Mouse (Mus musculus) erythroid progenitor cell, adult 5-6 weeks (primary cell): Measurements from ENCODE around the gene Tet3. TPM values are rescaled to one million over a fixed set of nuclear protein-coding genes. Genes with fewer than 3 reads are reported as not detected.

Source experiments
- ATAC-seq: replicated peaks from 2 replicates; pipeline ENCODE4 v1.8.0; 2016; ENCODE audit warnings: moderate number of reproducible peaks, mild to moderate bottlenecking, moderate TSS enrichment, inconsistent platforms; ENCODE audit not compliant: poor library complexity, low FRiP score, severe bottlenecking
- total RNA-seq, 2 experiments: library from RNA; stranded (forward) in 1 of 2; stranded (reverse) in 1 of 2; fragments of 150-400 nt in 1 of 2; fragments of 186-747, 209-891 nt in 1 of 2; gene quantifications; 2 replicates each; pipeline versions ENCODE4 v1.2.3 to v1.2.4; 2015 to 2017; ENCODE audit warnings: low replicate concordance in 2 of 2

The Tet3 gene
- total RNA-seq, 2 experiments from 2014 or later, result 32.9 to 46.5 TPM

DNA sequence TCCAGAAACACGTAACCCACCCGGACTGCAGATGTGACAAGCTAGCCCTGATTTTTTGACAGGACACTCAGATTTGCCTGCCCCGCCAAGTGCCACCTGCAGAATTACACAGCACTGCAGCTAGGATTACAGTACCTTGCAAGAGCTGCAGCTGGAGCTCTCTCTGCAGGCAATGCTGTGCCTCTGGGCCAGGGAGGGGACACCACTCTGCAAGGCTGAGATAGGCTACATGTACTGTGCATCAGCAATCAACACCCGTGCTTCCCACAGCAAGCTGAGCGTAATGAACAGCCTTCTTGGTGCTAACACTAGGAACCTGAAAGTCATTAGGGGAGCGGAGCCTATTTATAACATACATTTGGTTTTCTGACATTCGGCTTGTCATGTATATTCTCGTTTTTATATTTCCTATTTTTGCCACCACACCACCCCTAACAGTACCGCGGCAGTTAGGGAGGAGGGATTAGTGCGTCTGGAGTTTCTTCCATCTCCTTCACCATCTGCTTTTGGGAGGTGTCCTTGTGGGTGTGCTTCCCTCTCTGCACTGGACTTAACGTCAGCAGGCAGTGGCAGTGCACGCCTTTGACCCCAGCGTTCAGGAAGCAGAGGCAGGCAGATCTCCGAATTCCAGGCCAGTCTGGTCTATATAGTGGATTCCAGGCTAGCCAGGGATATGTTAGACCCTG lies 63.2 kb downstream of the Tet3 start:
- peak; percentile 96 for ATAC-seq

DNA sequence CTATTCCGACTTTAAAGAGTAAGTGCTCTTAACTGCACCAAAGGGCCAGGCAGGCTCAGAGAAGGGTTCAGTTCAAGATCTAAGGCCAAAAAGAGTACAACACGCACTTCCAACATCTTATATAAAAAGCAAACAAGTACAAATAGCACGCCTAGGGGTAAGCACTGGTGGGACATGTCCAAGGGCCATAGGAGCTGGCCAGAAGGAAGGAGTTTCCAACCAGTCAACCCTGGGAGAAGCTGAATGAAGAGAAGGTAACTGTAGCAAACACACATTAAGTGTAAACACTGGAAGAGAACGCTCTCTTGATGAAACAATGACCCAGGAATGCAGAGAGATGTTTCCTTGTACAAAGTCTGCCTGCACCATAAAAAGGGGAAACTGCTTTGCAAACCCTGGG lies 64.8 kb downstream of the Tet3 start:
- no peak for ATAC-seq

DNA sequence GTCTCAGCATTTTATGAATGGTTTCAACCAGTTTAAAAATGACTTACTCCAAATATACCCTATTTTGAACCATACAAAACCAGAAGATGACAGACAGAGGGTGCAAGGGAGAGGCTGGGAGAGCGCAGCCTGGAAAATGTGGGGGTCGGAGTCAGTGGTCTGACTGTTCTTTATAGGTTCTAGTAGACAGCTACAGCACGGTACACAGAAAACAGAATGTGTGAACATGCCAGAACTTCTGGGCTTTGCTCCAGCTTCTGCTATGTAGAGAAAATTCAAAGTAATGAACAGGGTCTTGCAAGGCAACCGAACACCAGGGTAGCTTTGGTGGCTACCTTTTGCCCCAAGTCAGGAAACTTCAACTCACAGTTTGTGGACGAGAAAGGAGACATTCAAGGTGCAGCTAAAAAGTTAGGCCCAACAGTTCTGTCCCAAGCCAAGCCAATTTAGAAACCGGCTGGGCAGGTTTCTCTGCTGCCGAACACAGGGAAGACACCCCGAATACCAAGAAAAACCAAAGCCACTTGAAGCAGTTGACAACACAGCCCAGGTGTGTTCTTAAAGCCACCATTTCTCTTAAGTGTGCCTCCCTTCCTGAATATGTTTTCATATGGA lies 66.6 kb downstream of the Tet3 start:
- no peak for ATAC-seq

DNA sequence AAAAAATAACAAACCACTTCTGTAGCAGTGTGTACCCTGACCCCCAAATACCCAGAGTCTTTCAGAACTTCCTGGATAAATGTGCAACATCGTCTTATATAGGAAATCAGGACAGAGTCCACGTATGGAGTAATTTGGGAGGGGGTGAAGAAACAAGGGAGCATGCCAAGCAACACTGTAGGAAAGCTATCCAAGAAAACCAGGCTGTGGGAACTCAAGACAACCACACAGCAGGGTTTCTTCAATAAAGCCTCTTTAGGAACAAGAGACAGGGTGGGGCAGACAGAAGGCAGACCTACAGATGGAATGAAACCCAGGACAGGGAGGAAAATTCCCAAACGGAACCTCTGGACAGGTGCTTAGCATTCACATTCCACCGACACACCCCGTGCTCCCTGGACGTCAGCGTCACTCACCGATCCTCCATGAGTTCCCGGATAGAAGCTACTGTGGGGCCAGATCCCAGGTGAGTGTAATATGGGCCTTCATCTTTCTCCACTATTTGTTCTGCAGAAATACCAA lies 73.3 kb downstream of the Tet3 start:
- no peak for ATAC-seq

DNA sequence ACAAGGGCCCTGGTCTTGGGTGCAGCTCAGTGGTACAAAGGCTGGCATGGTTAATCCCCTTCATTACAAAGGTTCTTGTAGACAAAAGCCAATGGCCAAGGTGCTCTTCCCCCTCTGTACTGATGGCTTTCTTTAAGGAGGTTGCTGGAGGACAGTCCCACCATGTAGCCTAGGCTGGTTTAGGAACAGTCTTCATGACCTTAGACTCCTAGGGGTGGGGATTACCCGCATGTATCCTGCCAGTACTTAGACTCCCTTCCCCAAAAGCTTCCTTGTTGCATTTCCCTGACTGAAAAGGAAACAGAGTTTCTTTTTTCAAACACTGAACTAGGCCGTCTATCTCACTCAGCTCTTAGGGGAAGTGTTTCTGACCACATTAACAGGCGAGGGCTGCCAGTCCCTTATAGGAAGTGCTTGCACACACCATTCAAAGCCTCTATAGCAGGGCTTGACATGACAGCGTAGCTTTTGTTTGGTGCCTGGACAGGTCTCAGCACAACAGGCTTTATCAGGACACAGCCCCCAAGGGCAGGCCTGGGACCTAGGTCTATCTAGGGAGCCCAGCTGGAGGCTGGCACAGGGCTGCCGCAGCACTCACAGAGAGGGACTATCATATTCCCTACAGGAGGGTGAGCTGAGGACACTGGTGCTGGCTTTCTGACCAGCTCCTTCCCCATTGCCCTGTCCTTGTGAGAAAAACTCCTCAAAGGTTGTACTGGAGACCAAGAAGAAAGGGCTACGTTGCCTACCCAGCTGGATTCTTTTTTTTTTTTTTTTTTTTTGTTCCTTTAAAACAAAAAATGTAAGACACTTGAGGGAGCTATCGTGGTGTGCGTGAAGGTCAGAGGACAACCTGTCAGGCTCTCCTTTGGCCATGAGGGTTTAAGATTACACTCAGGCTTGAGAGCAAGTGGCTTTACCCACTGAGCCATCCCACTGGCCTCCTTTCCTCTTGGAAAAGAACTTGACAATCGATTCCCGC lies 77.1 kb downstream of the Tet3 start:
- peak; percentile 95 for ATAC-seq

DNA sequence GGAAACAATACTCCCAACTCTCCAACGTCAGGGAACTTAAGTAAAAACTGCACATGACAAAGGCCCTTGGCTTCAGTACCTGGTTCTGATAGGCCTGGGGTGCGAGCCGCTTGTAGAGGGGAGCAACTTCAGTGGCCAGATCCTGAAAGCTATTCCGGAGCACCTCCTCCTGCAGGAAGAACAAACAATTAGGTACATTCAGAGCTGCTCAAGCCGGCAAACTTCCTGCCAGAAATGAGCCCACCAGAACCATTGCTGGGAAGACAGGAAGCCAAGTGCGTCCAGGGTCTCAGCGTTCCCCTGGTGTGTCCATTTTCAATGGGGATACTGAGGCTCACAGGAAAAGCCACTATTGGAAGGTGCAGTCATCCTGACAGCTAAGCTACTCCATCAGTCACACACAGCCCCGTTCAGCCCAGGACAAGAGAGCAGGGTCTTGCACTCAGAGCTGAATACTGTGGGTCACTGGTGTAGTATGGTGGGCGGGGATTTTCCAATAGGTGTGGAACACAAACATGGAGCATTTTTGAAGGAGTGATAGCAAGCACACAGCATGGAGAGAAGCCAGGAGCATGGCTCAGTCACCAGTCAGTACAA lies 85.1 kb downstream of the Tet3 start:
- no peak for ATAC-seq

DNA sequence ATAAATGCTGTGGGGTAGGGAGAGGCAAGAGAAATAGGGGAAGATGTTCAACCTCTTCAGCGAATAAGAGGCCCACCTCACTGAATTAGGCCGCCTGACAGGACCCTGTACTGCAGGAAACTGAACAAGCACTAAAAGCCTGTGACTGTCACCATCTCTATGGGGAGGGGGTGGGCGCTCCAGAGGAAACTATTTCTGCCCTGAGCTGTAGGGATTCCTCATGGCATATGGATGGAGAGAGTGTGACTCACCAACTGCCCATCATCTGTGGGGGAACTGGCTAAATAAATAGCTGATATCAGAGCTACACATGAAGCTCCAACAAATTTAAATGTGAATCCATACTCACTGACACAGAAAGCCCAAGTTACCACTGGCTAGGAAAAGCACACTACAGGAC lies 87.5 kb downstream of the Tet3 start:
- no peak for ATAC-seq

DNA sequence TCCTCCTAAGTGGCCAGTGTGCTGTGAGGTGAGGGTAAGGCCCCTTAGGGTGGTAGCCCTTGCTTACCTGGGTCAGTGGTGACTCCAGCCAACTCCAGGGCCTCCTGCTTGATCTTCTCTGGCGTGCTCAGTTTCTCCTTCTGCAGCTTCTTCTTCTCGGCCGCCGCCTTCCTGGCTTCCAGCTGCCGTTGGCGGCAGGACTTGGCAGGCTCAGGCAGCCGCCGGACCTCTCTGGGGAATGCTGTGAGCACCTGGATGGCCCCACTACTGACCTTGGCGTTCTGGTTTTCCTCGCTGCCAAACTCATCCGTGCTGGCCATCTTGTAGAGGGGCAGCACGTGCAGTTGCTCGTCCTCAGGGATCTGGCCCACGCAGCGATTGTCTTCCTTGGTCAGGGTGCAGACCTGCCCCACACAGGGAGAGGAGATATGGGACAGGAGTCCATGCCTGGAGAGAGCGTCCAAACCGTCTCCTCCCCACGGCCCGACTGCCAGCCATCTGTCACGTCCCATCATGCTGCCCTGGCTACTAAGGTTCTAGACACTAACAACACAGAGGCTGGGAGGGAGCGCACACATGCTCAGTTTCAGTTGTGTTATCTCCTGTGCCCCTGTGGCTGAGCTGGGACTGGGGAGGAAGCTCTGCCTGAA lies 88.4 kb downstream of the Tet3 start:
- no peak for ATAC-seq

DNA sequence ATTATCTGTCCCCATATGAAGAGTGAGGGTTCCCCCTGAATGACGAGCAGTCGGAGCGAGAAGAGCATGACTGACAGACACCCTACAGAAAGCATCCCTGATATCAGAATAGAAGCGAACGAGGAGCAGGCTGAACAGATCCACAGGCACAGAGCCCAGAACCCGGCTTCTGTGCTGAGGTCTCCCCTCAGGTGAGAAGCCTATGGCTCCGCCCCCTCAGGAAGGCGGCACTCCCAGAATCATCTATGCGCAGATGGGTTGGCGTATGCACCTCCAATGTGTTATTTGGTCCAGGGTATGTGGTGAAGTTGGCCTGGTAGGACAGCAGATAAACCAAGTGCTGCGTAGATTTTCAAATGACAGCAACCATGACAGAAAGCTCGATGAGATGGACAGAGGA lies 95.8 kb downstream of the Tet3 start:
- ATAC-seq, result no peak

DNA sequence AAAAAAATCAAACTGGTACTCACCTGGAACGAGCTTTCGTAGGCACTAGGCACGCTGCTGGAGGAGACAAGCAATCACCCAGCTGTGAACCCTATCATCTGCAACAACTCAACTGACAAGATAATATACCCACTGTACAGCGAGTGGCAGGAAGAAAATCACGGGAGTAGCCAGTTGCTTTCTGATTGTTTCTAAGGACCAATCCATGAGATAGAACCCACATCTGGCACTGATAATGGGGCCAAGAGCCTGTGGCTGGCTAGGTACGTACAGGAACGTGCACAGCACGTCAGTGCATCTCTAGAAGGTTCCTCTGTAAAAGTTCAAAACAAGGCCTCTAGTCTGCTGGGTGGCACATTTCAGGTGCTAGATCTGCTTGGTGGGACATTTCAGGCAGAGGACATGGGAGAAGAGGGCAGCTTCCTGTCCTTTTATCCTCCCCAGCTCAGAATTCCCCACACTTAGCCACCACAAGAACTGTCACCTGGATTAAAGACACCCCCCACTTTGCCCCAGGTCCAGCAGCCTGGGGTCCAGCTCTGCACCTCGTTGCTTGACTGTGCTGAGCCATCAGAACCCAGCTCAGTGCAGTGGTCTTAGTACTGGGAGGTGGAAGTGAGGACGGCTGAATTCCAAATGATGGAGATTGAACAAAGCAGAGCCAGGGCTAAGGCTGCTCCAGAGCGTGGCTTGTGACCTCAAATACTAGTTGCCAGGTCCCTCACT lies 97.2 kb downstream of the Tet3 start:
- ATAC-seq, result no peak

DNA sequence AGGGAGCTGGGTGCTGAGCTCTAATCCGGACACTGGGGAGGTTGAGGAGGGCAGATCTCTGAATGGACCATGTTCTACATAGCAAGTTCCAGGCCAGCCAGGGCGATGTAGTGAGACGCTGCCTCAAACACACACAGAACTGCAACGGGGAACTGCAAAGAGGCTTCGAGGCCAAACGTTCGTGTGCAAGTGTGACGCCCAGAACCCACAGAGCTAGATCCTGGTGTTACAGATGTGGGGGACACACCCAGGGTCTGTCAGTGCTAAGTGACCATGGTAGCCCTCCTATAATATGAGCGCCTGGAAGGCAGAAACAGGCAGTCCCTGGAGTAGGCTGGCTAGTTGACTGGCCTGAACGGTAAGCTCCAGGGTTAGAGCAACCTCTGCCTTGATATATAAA lies 101.4 kb downstream of the Tet3 start:
- ATAC-seq, result no peak

DNA sequence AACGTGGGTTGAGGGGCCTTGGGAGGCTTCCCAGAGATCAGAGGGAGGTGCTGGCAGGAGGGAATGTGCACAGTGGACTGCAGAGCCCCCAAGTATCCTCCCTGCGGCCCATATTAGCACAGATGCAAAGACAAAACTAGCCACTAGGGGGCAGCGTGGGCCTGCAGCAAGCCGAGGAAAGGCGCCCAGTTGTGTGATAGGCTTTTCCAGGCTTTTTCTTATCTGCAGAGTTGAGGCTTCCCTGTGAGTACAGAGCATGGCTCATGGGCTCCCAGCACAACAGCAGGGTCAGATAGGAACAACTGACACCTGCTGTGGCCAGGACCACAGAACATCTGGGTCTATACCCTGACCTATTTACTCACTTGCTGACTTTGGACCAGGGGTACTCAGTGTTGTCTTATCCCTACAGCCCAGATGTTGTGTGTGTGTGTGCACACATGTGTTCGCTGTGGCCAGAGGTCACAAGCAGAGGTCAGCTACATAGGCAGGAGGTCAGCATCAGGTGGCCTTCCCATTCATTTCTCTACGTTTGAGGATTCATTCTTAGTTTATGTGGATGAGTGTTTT lies 102.2 kb downstream of the Tet3 start:
- peak; percentile 65 for ATAC-seq

DNA sequence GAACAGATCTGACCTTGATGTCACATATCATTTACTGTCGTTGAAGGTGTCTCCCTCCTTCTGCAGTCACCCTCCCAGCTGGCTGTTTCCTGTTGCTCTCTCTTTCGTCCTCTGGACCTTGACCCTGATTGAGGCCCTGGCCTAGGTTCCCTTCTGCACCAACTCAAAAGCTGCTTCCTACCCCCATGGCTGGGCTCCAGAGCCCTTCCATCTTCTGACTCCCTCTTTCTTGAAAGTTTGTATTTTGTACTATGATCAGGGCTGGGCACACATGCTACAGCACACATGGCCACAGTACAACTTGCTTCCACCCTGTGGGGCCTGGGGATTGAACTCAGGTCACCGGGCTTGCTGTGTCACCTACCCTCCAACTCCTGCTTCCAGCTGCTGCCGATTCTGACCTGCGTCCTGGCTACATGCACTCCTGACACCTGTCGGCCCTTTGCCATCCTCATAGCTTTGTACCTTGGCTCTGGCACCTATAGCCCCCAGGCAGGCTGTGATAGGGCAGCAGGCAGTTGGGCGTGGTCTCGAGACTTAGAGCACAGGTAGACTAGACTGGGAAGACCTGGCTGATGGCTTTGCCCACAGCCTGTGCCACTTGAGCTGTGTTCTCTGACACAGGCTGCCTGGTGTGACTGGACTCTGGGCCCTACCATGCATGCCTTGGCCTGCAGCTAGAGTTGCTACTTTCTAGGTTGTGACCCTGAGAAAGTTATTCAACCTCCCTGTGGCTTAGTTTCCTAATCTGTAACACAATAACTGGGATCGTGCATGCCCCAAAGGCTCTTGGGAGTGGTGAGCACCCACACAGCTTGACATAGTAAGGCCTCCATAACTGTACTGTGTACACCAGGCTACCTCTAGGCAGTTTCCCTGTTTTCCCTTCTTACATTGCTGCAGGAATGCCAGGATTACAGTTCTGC lies 103.8 kb downstream of the Tet3 start:
- no peak for ATAC-seq

DNA sequence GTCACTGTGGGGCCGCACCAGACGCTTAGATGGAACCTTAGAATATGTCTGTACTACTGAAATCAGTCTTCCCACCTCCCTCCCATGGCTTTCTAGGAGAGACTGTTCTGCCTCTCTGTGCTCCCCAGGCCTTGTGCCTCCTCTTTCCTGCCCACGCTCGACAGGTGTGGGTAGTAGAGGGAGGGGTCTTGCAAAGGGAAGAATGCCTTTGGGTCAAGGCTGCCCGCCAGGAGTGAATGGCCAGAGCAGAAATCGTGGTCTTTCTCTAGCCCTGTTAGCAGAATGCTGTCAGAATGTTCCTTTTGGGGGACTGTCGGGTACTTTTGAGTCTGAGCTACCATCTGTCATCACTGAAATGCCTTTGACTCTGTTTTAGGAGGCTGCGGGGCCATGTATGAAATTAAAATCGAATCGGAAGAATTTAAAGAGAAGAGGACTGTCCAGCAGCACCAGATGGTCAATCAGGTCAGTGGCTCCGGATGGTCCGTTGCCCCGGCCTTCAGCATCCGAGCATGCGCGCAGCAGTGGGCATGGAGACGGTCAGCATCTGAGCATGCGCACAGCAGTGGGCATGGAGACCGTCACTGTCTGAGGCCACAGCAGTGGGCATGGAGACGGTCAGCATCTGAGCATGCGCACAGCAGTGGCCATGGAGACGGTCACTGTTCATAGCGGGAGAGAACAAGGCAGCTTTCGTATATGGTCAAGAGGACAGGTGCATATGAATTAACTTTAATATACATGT lies 106.0 kb downstream of the Tet3 start:
- no peak for ATAC-seq

DNA sequence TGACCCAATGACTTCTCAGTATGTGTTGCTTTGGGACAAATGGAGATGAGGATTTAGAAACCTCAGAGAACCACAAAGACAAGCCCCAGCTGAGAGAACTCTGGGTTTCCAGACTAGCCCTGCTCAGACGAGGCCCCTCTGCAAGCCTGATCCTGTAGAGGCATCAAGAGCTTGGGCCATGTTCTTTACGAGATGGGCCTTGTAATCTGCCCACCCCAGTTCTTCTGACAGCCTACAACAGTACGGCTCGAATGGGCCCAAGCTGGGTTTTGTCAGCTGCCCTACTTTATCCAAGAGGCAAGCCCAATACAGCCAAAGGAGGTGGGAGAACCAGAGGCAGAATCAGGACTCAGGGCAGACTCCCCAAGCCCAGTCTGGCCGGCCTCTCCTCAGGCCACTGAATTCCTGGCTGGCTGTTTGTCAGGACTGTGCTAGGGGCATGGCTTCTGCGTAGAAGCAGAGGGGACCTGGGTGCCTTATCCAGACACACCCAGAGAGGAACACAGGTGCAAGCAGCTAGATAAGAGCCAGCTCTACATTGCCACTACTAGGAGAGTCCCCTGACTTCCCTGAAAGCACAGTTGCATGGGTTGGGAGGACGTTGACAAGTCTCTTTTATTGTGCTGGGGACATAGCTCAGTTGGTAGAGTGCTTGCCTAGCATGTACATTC lies 107.3 kb downstream of the Tet3 start:
- peak; percentile 76 for ATAC-seq

DNA sequence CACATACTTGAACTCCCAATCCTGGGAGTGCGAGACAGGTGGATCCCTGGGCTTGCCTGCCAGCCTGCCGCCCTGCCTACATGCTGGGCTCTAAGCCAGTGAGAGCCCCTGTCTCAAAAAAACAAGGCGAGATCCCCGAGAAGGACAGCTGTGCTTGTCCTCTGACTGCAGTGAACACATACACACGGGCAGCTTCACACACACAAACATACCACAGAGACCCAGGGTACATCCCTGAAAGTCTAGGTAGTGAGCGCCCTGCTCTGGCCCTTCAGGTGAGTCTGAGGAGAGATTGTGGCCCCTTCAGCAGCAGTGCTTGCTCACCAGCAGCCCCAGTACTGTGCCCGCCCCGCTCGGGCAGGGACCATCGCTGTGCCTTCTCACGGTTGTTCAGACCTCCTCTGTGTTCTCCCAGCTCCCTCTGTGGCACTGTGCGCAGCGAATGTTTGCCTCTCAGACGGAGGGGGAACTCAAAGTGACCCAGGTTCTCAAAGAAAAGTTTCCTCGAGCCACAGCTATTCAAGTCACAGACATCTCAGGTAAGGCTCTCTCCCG lies 108.0 kb downstream of the Tet3 start:
- ATAC-seq, result no peak
